Mouse (Mus musculus) kidney, postnatal 10 days (tissue): ENCODE data around the gene Prickle2.

Experiments
- DNase-seq: peaks from one replicate; pipeline ENCODE4 v3.0.0; 2021; ENCODE audit warnings: mixed read lengths

The Prickle2 gene

DNA sequence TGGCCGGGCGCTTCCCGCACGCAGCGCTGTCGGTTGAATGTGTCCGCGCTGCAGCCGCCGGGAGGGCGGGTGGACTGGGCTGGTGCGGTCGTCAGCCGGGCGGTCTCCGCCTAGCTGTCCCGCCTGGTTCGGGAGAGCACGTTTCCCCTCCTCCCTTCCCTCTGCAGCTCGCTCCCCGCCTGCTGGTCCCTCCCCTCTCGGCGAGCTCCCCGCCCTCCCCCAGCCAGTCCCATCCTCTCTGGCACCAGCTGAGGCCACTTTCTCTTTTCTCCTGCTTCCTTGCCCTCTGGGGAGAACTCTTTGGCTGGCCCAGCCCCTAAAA is at the start of gene Prickle2:
TSS of gene Prickle2 (minus strand) at position 11 of the 322 bp plus-strand sequence.
- peak; percentile 90 for DNase-seq

DNA sequence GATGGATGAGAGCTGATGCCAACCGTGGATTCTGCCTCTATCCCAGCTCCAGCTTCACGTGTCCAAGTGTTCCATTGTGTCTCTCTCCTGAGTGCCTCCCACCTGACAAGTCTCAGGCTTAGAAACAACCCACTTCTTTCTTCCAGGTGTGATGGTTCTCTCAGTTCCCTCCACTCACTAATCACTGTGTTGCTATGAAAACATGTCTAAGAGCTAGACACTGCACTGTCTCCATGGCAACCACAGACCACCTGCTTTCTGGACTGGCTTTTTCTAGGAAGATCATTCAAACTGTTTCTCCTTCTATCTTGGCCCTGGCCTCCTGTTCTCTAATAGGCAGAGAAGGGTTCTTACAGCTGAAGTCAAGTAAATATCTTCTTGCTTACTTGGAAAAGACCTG is 46.8 kb upstream of the Prickle2 start:
- DNase-seq, result no peak

DNA sequence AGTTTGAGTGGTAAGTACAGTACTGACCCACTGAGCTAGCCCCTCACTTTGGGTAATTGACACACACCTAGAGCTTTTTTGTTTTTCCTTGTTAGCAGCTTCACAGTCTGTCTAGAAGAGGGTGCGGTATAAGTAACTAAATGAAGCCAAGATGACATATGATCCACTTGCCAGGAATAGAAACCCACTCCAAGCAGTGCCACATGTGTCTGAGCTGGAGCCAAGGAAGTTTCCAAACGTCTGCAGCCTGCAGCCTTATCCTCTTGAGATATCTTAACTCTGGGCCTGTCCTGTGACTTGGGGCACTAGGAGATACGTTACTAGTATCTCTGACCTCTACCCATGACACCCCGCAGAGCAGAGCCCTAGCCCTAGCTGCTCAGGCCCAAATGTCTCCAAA is 43.5 kb upstream of the Prickle2 start:
- no peak for DNase-seq

DNA sequence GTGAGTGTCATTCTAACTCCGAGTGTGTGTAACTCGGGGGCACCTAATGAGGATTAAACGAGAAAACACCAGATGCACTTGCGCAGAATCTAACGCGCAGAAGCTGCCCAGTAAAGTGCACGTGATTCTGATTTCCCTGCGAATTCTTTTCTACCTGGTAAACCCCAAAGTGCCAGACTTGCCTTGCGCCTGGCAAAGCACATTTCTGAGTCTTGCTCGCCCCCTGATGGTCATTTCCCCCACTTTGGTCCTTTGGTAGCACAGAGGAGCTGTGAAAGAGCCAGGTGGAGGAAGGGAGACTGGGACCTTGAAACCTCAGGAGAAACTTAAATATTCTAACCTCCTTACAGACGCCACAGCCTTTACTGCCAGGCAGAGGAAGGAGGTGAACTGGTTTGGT is 37.6 kb upstream of the Prickle2 start:
- DNase-seq, result peak; percentile 86

DNA sequence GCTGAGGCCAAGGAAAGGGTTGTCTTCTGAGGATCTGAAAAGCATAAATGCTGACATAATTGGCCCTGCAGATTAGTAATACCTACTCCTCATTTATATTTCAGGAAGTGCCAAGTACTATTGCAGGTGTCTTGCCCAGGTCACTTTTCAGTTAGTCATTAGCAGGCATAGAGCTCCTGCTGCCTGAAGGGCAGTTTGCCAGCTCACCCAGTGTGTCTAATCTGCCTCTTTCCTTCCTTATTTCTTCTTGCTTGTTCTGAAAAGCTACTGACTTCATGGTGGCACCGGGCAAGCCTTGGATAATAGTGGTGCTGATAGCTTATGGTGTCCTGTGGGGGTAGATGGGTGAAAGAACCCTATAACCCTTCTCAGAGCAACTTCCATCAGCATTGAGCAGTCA is 31.2 kb upstream of the Prickle2 start:
- DNase-seq, result peak; percentile 60

DNA sequence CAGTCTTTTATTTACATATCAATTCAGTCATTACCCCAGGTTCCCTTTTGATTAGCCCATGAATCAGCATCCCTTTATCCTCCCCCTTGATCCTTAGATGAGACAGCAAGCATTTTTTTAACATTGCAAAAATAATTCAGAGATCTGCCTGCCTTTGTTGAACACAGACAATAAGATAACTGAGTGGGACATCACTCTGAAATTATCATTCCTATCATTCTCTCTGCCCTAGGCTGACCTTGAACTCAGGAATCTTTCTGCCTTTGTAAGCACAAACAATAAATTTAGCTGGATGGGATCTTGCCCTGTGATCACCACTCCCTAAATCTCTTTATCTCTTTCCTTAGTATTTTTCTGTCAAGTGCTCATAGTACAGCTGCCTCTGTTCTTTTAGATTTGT is 27.7 kb upstream of the Prickle2 start:
- no peak for DNase-seq

DNA sequence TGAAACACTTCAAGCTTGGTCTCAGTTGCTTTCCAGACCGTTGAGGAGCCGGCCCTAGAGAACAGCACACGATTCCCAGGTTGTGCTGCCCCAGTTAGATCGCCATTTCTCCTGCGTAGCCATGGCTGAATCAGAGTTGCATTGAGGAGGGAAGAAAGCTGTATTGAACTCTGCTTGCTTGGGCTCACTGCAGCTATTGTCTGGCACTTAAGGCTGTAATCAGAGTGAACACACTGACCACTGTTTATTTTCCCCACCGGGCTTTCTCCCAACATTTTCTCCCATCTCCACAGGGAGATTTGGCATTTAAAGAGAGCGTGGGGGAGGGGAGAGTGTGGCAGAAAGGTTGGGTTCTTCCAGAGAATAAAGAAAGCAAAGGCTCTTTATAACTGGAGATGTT is 22.6 kb upstream of the Prickle2 start:
- DNase-seq, result no peak

DNA sequence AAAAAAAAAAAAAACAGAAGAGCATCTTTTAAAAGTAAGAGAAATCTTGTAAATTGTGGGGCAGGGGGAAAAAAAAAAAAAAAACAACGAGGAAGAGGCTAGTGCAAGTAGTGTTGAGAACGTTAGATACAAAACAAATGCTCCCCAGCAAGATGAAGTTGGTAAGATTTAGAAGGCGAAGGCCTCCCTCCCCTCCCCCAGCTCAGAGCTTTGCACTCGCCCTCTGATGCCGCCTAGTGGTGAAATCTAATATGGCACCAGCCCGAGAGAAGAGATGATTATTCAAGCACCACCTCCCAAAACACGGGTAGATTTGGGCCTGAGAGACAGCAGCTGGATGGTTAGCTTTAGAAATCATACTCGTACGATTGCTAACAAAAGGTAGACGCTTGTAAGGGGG is 22.1 kb upstream of the Prickle2 start:
- DNase-seq, result peak; percentile 94

DNA sequence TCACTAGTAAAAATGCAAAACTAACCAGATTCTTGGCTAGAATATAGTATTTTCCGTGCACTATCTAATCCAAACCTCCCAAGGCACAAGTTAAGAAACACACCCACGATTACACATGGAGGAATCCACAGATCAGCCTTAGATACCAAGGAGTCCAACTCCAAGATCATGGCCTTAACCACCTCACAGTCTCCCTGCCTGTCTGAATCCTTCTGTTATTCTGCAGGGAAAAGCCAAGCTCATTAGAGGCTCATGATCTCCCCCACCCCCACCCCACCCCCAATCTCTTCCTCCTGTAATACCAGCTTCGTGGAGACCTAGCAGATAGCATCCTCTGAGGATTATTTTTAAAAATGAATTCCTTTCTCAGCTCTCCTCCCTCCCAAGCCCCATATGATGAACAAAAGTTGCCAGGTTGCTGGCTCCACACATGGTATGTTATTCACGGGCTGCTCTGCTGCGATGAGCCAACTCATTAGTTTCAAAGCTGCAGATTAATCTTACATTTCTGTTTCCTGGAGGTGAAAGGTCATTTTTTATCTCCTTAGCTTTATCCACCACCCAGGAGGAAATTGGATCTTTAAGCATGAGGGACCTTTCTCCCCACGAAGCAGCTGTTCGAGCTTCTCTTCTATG is 21.5 kb upstream of the Prickle2 start:
- DNase-seq, result no peak

DNA sequence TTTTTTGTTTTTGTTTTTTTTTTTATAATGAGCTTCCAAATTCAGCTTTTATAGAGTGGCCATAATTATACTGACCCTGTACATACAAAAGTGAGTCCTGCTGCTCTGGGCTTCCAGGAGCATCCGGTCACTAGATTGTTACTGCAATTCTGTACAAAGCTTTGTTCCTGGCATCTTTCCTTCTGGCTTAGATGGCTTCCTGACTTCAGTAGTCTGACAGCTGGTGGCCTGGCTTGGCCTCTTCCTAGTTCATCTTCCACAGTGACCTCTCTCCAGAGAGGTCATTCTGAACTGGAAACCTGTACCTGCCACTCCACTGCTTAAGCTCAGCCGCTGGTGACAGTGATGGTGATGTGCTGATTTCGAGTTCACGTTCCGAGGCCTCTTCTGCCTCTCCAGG is 20.2 kb upstream of the Prickle2 start:
- DNase-seq, result peak; percentile 46

DNA sequence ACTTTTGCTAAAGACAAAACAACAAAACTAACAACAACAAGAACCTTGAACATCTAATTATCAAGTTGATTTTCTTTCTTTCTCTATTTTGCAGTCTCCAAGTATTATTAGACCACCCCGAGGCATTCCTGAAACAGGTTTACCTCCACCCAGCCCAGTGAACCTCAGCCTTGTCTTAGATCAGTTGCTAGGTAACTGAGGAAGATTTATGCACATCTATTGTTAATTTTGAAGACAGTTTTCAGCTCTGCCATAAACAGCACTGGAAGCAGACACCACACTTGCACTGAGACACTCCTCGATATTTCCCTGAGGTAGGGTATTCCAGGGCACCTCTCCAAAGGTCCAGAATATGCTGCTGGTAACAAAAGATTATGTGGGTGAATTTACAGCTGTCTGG is 18.4 kb upstream of the Prickle2 start:
- DNase-seq, result no peak

DNA sequence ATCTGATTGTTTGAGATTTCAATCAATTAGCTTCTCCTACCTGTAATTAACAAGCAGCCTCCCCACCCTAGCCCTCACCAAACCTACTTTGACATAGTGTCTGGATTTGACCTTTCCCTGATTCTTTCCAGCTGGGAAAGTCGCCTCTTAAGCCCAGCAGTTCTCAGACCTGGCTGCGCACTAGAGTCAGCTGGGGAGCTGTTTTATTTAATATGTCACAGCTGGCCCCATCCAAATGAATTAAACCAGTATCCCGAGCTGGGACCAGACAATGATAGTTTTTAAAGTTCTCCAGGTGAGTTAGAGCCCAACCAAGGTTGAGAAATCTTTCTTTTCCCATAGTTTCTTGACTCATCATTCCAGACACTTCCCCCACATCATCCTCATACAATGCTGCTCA is 9.9 kb upstream of the Prickle2 start:
- DNase-seq, result peak; percentile 28

DNA sequence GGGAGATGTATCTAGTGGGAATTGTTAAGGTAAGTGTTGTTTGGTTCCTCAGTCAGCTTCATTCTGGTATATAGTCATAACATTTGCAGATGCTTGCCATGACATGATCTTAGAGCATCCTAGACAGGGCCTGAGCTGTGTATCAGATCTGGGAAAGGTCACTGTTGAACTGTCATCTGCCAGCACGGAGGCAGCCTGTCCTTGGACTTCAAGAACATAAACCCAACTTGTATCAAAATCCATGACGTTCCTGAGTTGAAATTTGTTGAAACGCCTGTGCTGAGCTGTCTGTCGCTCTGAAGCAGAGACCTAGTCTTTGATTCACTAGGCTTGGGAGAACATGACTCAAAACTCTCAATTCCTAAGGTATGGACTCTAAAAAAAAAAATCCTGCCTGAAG is 8.8 kb upstream of the Prickle2 start:
- DNase-seq, result no peak

DNA sequence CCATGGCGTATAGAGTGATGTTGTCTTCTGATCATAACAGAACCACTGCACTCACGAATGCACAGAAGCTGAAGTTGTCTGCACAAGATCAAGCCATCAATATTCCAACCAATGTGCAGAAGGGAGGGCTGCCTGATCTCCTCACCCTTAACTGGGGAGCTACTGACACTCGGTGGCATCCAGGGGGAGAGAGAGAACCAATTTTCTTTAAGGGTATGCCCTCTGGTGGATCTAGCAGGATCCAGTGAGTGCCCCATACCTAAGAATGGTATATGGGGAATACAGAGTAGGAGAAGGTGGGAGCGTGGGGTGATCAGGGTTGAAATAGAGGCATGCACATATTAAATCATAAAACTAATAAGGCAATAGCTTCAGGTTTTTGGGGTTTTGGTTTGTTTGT is 2.2 kb upstream of the Prickle2 start:
- no peak for DNase-seq

DNA sequence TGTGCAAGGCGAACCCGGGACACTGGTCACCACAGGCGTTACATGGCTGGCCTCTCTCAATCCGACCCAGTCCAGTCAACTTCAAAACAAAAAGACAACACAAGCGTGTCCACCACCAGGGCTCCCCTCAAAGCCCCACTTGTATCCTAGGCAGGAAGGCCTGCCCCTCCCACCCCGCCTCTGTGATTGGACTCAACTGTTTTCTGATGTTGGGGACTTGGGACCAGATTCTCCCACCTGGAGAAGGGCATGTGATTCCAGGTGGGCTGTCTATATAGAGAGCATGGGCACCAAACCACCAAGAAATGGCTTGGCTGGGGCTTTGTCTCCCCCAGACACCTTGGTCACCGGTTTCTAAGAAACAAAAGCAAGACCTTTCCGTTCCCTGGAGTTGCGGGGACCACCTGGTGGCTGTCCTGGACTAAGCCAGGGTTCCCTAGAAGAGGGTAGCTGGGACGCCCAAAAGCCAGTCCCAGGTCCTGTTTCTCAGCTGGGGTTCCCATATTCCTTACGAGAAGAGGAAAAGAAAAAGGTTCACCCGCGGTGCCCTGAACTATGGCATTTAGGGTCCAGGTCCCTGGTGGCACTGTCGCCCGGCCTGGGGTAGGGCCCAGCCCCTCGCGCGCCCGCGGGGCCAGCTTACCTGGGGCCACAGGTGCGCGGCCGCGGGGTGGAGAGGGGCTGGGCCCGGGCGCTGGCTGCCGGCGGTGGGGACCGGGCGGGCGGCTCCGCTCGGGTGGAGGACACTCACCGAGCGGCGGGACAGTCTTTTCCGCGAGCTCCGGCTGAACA is 406 bp downstream of the Prickle2 start:
- peak; percentile 51 for DNase-seq

DNA sequence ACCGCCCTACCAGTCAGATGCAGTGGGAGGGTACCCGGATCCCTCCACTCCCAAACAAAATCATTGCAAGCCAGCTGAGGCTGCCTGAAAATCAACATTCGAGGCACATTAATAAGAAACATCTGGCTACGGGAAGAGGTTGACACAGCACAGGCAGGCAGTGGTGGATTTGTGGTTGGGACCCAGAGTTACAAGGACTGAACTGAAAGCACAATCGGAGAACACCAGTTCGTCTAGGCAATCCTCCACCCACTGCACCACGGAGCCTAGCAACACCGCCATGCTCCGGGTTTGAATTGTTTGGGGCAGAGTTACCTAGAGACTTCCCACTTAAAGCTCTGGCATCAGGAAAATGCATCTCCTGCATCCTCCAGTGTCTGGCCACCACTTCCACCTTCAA is 1.1 kb downstream of the Prickle2 start:
- peak; percentile 17 for DNase-seq

DNA sequence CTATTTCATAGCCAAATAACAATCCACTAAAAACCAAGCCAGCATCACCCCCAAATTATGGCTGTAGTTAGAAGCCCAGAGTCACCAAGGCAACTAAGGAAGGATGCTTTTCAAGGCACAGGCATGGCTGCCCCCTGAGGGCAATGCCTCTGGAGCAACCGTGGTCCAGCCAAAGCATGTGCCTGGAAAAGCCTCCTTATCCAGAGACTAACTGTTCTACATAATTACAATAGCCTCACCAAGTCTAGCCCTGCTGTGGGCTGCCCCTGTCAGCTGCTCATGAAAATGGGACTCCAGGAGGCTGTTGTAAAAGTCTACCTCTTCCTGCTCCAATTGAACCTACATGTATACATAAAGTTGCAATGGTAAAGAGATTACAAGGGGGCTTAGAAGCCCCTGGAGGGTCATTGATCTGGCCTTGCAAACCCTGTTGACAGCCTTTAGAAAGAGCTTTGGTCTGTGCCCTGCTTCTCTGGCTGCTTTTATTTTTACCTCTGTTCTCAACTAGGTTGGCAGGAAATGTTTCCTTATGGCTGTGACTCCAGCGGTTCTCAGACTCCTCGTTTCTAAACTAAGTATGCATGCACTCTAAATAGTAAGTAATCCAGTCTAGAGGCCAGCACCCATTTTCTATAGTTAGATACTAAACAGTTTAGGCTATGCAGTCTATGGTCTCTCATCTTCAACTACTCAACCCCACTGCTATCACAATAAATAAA is 6.3 kb downstream of the Prickle2 start:
- no peak for DNase-seq

DNA sequence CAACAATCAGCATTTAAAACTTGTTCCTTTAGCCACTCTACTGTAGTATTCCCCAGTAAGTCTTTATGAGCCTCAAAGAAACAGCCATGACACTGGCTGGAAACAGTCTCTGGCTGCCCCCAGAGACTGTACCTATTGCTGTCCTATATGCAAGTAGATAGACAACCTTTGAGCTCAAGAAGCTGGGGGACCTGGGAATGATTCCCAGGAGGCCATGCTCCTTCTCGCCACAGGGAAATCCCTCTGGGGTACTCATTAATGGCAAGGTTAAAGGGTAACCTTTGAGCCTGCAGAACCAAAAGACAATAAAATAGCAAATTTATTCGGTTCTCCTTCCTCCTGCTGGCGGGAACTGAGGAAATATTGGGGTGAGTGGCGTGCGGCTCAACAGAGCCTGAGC is 8.1 kb downstream of the Prickle2 start:
- peak; percentile 33 for DNase-seq

DNA sequence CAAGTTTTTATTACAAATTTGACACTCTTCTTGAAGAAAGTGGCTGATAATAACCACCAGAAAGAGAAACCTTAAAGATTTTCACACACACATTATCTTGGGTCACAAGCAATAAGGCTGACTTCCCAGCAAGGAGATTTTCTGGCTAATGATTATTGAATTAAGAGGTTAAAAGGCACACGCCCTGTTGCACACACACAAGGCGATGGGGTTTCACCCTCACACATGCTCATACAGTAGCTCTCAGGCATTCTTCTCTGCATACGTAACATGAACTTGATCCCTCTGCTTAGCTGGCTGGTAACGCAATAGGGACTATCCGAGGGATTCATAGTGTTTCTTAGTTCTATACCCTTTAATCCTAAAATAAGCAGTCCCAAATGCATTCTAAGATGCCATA is 18.6 kb downstream of the Prickle2 start:
- no peak for DNase-seq

DNA sequence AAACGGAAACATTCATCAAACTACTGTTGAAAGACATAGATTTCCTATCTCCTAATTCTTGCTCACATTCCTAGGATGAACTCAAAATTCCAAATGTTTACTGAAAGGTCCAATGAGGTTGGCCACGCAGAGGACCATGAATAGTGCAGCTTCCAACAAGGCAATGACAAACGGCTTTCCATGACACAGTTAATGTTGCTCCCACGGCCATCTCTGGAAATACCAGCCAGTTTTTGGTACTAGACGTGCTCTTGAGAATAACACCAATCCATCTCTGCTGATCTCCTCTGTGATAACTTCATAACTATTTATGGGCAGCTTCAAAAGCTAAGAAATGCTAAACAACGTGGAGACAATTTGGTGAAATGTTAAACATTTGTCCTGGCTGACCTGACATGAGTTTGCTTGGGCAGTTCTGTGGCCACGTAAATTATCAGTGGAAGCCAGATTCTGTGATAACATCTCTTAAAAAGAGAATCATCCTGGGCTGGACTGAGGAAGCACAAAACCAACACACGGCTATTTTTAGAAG is 31.5 kb downstream of the Prickle2 start:
- no peak for DNase-seq

DNA sequence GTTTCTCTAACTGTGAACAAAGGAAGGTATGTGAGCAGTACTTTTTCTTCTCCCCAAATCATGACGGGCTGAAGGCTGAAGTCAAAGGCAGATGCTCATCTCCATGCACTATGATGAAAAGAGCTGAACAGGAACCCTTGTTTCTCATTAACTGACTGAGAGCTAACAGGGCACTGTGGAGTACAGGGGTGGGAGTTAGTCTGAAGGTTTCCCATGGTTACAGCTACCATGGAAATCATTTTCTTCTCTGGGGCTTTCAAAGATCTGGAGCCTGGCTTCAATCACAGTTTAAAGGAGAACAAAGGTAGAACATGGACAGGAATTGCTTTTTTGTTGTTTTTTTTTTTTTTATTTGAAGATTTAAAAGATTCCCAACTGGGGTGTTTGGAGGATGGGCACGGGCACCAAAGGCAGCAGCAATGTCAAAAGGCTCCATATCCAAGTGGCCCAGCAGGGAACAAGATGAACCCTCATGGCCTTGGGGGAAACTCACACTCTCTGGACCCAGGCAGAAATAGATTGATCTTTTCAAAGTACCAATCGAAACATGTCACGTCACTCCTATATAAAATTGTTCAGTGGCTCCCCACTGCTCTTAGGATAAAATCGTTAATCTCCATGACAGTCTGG is 35.3 kb downstream of the Prickle2 start:
- no peak for DNase-seq

DNA sequence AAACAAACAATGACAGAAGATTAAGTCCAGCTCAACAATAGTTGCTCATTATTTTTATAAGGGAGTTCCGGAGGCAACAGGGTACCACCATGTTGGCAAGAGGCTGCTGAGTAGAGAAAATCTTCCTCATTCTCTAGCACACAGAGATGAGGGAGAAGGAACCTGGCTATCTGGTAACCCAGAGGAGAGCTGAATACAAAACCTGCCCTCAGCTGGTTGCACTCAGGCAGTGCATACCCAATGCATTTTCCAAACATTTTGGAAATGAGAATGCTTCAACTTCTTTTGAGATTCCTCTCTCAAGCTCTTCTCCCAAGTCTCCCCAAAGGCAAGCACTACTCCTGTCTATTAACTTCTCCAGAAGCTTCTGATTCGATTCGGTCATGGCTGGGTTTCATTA is 36.3 kb downstream of the Prickle2 start:
- DNase-seq, result no peak

DNA sequence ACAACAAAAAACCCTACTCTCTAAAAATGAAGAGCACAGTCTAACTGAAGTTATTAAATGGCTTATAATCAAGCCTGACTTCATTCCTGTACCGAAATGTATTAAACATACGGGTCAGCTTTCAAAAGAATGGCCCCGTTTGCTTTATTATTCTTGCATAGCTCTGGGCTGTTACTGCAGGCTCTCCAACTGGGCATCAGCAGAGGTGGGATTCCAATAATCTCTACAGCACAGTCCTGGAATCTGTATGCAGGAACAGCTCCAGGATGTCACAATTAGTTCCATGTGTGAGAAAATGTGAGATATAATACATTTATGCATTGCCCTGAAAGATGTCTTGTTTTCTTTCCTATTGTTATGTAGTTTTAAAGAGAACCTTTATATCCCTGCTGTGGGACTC is 38.4 kb downstream of the Prickle2 start:
- no peak for DNase-seq
